Mouse (Mus musculus) ZHBTc4 (cell line): ENCODE results near the gene Acot1.
"Not testable (repeated sequence)": the region's sequence is repeated elsewhere in the genome, so short reads cannot be mapped to it uniquely, and the experiment has no call there.

Experiments
- DNase-seq: peaks from one replicate; pipeline ENCODE4 v3.0.0-alpha.2; 2011; ENCODE audit warnings: low read depth, low spot score

The Acot1 gene

GRCm38 (mm10) chr12:84009171-84009965 lies at the start of gene Acot1:
Gene Acot1, plus strand, starts transcription at chr12:84009490.
- DNase-seq: peak; percentile 87

- no peak for DNase-seq
Measured at GRCm38 (mm10) chr12:83965235-83965634, 44.1 kb upstream of the Acot1 start.

GRCm38 (mm10) chr12:83972117-83972516 lies 37.2 kb upstream of the Acot1 start:
- DNase-seq: peak; percentile 64

GRCm38 (mm10) chr12:83978862-83979261 lies 30.4 kb upstream of the Acot1 start:
- DNase-seq: no peak

GRCm38 (mm10) chr12:83981615-83982014 lies 27.7 kb upstream of the Acot1 start:
- no peak for DNase-seq

GRCm38 (mm10) chr12:83984752-83985151 lies 24.5 kb upstream of the Acot1 start, which contains the start of gene Heatr4:
Gene Heatr4, minus strand, starts transcription at chr12:83984852.
- no peak for DNase-seq

GRCm38 (mm10) chr12:83987242-83987582 lies 22.1 kb upstream of the Acot1 start:
- DNase-seq: no peak

GRCm38 (mm10) chr12:83987583-83988441 lies 21.5 kb upstream of the Acot1 start, which contains the start of gene Acot2:
Gene Acot2, plus strand, starts transcription at chr12:83987861.
- peak; percentile 88 for DNase-seq

- peak; percentile 44 for DNase-seq
Measured at GRCm38 (mm10) chr12:83988483-83988882, 20.8 kb upstream of the Acot1 start.

- no peak for DNase-seq
Measured at GRCm38 (mm10) chr12:83989378-83989777, 19.9 kb upstream of the Acot1 start.

- no peak for DNase-seq
Measured at GRCm38 (mm10) chr12:83997221-83997620, 12.1 kb upstream of the Acot1 start.

- DNase-seq: no peak
Measured at GRCm38 (mm10) chr12:83998341-83999107, 10.8 kb upstream of the Acot1 start.

- DNase-seq: not testable (repeated sequence)
Measured at GRCm38 (mm10) chr12:83999237-83999636, 10.1 kb upstream of the Acot1 start.

- DNase-seq: no peak
Measured at GRCm38 (mm10) chr12:84000418-84000817, 8.9 kb upstream of the Acot1 start.

- DNase-seq: no peak
Measured at GRCm38 (mm10) chr12:84003866-84004265, 5.4 kb upstream of the Acot1 start.

- no peak for DNase-seq
Measured at GRCm38 (mm10) chr12:84008251-84008650, 1.0 kb upstream of the Acot1 start.

GRCm38 (mm10) chr12:84008729-84009128 lies 561 bp upstream of the Acot1 start:
- no peak for DNase-seq

GRCm38 (mm10) chr12:84010201-84010600 lies 911 bp downstream of the Acot1 start:
- no peak for DNase-seq

GRCm38 (mm10) chr12:84011251-84012040 lies 2.2 kb downstream of the Acot1 start:
- peak; percentile 23 for DNase-seq

GRCm38 (mm10) chr12:84013130-84013529 lies 3.8 kb downstream of the Acot1 start:
- DNase-seq: peak; percentile 10

- no peak for DNase-seq
Measured at GRCm38 (mm10) chr12:84013701-84014100, 4.4 kb downstream of the Acot1 start.
